Mouse (Mus musculus) stomach, embryonic 16.5 days (tissue): ENCODE data around the gene Spsb4. TPM values are rescaled to one million over a fixed set of nuclear protein-coding genes. Genes with fewer than 3 reads are reported as not detected.

Source experiments
- ATAC-seq: fragments of 200-750 bp; cut with Nextera tagmentation; 2 replicates; pipeline ENCODE4 v1.8.0; 2017; ENCODE audit warnings: moderate number of reproducible peaks, moderate TSS enrichment; ENCODE audit not compliant: insufficient read depth, low FRiP score
- H3K27ac ChIP-seq: fragments of 300-500 bp; sonication (generic); 2 replicates; pipeline ENCODE4 v1.5.1; 2014; ENCODE audit warnings: low read length
- H3K27me3 ChIP-seq: fragments of 300-500 bp; sonication (generic); 2 replicates; pipeline ENCODE4 v1.6.1; 2014; ENCODE audit warnings: low read length, control low read depth, mixed read lengths; ENCODE audit not compliant: control insufficient read depth, insufficient read depth
- H3K36me3 ChIP-seq: fragments of 300-500 bp; sonication (generic); 2 replicates; pipeline ENCODE4 v1.6.1; 2014; ENCODE audit warnings: low read length; ENCODE audit not compliant: control insufficient read depth, insufficient read depth
- H3K4me1 ChIP-seq: fragments of 300-500 bp; sonication (generic); 2 replicates; pipeline ENCODE4 v1.6.1; 2014; ENCODE audit warnings: low read length, control low read depth, mixed read lengths; ENCODE audit not compliant: control insufficient read depth, insufficient read depth
- H3K4me2 ChIP-seq: fragments of 300-500 bp; sonication (generic); 2 replicates; pipeline ENCODE4 v1.6.1; 2014; ENCODE audit warnings: low read depth, low read length, mixed read lengths
- H3K4me3 ChIP-seq: fragments of 300-500 bp; sonication (generic); replicated peaks from 2 replicates; pipeline ENCODE4 v1.5.1; 2014; ENCODE audit warnings: mild to moderate bottlenecking, low read length
- H3K9ac ChIP-seq: fragments of 300-500 bp; sonication (generic); 2 replicates; pipeline ENCODE4 v1.6.1; 2014; ENCODE audit warnings: low read length
- H3K9me3 ChIP-seq: fragments of 300-500 bp; sonication (generic); replicated peaks from 2 replicates; pipeline ENCODE4 v1.6.1; 2016; ENCODE audit warnings: low read length, control low read depth; ENCODE audit not compliant: control insufficient read depth
- WGBS: fragments of 180-500 bp; shearing (Covaris S2); extraction: QIAGEN DNeasy Blood & Tissue Kit; methylation state at CpG from one replicate; pipeline ENCODE4 v1.1.7; 2014; 5-methylcytosine and 5-hydroxymethylcytosine counted together
- polyA plus RNA-seq: library from polyadenylated mRNA; unstranded; fragments of >200 nt; fragmentation: Nextera tagmentation; extraction: Ambion mirVana; gene quantifications from 2 replicates; pipeline ENCODE4 v1.2.1, GENCODE M21; 2015

Spsb4 gene
- polyA plus RNA-seq, 1 experiment from 2014 or later: 14.2 TPM

DNA sequence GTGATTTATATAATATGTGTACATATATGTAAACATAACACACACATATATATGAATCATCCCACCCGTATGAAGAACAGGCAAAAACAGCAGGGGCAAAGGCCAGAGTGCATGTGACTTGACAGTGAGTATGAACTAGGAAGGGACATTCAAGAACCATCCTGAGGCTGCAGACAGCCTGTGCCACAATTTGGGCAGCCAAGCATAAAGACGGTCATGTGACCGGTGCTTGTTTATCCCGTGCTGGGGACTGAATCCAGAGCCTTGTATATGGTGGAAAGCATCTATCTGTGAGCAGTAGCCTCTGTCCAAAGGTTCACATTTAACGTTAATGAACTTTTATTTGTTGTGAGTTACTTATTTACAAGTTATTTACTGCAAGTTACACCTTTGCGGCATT is 103.8 kb downstream of the Spsb4 start:
- Histone ChIP-seq H3K9ac (no peak overlapping the region), H3K36me3 (no peaks in the 10 kb centered on the region), H3K4me3 (no peak overlapping the region), H3K4me2 (no peak overlapping the region), H3K27ac (no peak overlapping the region), H3K9me3 (no peaks in the 10 kb centered on the region; the same call in 1 of the 2 replicates), H3K27me3 (no peaks in the 10 kb centered on the region), H3K4me1 (no peaks in the 10 kb centered on the region)
- ATAC-seq: no peak
- WGBS: 82% methylated on average over 6 of the region's 6 CpGs

DNA sequence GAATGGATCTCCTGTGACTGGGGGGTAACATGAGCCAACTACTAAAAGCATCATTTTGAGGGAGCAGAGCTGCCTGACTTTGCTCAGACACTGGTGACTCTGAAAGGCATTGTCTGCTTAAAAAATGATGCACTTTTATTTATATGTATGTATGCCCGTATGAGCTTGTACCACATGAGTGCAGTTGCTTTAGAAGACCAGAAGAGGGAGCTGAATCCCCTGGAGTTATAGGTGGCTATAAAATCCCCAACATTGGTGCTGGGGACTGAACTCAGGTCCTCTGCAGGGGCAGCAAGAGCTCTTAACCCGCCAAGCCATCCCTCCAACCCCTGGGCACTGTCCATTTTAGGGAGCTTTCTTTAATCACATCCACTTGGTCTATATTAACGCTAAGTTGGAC is 104.6 kb downstream of the Spsb4 start:
- no peak overlapping the region for H3K4me2 ChIP-seq
- H3K4me3 ChIP-seq: no peak overlapping the region
- ATAC-seq: no peak
- no peaks in the 10 kb centered on the region for H3K4me1 ChIP-seq
- WGBS: 86% methylated on average over 3 of the region's 3 CpGs
- no peaks in the 10 kb centered on the region for H3K36me3 ChIP-seq
- H3K9ac ChIP-seq: no peak overlapping the region
- no peak overlapping the region for H3K27ac ChIP-seq
- H3K27me3 ChIP-seq: no peaks in the 10 kb centered on the region
- no peaks in the 10 kb centered on the region for H3K9me3 ChIP-seq

DNA sequence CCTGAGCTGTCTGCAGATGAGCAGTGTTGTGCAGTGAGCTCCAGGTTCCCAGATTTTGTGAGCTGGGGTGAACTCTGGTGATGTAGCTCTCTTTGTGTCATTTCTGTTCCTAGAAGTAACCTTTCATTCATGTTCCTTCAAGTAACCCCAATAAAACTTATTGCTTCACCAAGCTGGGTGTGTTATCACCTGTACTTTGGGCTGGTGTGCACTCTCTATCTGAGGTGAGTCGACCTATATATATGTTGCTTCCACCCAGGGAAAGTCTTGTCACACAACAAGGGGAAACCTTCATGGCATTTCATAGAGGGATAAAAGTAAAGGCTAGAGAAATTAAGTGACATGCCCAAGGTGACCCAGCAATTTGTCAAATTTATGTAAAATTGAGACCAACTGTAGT is 109.1 kb downstream of the Spsb4 start:
- H3K4me1 ChIP-seq: no peaks in the 10 kb centered on the region
- H3K9me3 ChIP-seq: no peaks in the 10 kb centered on the region
- no peaks in the 10 kb centered on the region for H3K27me3 ChIP-seq
- H3K4me2 ChIP-seq: no peak overlapping the region
- no peak overlapping the region for H3K4me3 ChIP-seq
- no peak overlapping the region for H3K9ac ChIP-seq
- WGBS: 86% methylated on average over 1 of the region's 1 CpGs
- ATAC-seq: no peak
- H3K27ac ChIP-seq: no peak overlapping the region
- H3K36me3 ChIP-seq: no peaks in the 10 kb centered on the region

DNA sequence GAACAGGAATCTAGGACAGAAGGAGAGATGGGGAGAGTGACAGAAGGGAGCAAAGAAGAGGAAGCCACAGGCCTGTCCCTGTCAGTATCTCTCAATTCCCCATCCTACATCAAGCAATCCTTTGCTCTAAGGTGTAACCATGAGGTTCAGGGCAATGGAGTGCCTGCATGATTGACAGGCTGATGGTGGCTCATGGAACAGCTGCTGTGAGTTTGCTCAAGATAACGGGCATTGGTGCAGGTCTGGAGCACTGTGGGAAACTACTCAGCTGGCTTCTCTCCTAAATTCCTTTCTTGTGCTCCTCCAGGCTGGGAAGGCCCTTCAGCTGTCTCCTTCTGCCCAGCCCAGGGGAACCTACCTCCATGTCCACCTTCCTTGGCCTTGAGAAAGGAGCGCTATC is 109.9 kb downstream of the Spsb4 start:
- Histone ChIP-seq H3K36me3 (no peaks in the 10 kb centered on the region), H3K4me3 (no peak overlapping the region), H3K27ac (no peak overlapping the region), H3K9ac (no peak overlapping the region), H3K27me3 (no peaks in the 10 kb centered on the region), H3K9me3 (no peaks in the 10 kb centered on the region), H3K4me2 (no peak overlapping the region), H3K4me1 (no peaks in the 10 kb centered on the region)
- WGBS: 68% methylated on average over 2 of the region's 2 CpGs
- ATAC-seq: 0 out of 2 replicates have a peak, but pooled peaks have one; percentile 13

DNA sequence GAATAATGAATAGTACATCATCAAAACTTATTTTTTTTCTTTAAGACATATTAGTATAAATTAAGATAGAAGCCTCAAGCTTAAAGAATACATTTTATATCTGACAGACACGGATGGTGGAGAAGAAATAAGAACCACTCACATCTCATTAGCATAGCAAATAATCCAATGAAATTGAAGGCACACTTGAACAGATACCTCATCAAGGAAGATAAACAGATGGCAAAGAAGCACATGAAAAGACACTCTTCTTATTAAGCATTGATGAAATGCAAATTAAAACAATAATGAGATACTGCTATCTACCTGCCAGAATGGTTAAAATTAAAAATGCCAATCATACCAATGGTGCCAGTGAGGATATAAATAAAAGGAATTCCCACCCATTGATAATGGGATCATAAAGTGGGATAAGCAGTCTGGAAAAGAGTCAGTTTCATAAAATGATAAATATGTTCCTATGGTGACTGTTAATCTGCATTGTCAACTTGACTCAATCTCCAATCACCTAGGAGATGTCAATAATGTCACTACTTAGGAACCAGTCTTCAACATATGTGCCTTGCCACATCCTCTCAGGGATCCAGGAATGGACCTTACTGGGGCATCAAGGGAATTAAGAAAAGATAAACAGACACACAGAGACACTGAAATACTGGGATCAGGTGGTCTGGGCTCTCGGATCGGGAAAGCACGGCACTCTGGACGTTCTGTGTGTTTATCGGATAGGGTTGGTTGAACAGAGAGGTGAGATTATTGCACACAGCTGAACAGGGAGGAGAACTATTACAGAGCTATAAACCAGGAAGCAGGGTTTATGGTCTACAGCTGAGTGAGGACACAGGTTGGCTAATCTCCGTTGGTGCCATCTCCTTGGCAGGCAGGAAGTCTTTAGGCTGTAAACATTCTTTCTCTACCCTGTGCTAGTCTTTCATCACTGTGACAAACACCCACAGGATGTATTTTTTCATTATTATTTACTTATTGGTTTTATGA is 114.0 kb downstream of the Spsb4 start:
- 62% methylated on average over 7 of the region's 7 CpGs for WGBS
- H3K4me3 ChIP-seq: no peak overlapping the region
- ATAC-seq: no peak
- no peaks in the 10 kb centered on the region for H3K4me1 ChIP-seq
- H3K27ac ChIP-seq: no peak overlapping the region
- no peaks in the 10 kb centered on the region for H3K27me3 ChIP-seq
- H3K9me3 ChIP-seq: no peaks in the 10 kb centered on the region
- no peak overlapping the region for H3K9ac ChIP-seq
- no peaks in the 10 kb centered on the region for H3K36me3 ChIP-seq
- no peak overlapping the region for H3K4me2 ChIP-seq

- 76% methylated on average over 5 of the region's 5 CpGs for WGBS
- no peak overlapping the region for H3K4me3 ChIP-seq
- no peak overlapping the region for H3K9ac ChIP-seq
- H3K4me1 ChIP-seq: no peaks in the 10 kb centered on the region
- no peak overlapping the region for H3K27ac ChIP-seq
- no peaks in the 10 kb centered on the region for H3K36me3 ChIP-seq
- no peaks in the 10 kb centered on the region for H3K27me3 ChIP-seq
- no peak for ATAC-seq
- H3K4me2 ChIP-seq: no peak overlapping the region
- no peaks in the 10 kb centered on the region for H3K9me3 ChIP-seq
Measured at GRCm38 (mm10) chr9:96899717-96900116, 118.9 kb downstream of the Spsb4 start.

GRCm38 (mm10) chr9:96899004-96899403 is 119.6 kb downstream of the Spsb4 start:
- H3K27me3 ChIP-seq: no peaks in the 10 kb centered on the region
- H3K9ac ChIP-seq: no peak overlapping the region
- ATAC-seq: no peak
- no peak overlapping the region for H3K4me3 ChIP-seq
- H3K4me1 ChIP-seq: no peaks in the 10 kb centered on the region
- H3K27ac ChIP-seq: no peak overlapping the region
- H3K9me3 ChIP-seq: no peaks in the 10 kb centered on the region
- no peaks in the 10 kb centered on the region for H3K36me3 ChIP-seq
- H3K4me2 ChIP-seq: no peak overlapping the region

DNA sequence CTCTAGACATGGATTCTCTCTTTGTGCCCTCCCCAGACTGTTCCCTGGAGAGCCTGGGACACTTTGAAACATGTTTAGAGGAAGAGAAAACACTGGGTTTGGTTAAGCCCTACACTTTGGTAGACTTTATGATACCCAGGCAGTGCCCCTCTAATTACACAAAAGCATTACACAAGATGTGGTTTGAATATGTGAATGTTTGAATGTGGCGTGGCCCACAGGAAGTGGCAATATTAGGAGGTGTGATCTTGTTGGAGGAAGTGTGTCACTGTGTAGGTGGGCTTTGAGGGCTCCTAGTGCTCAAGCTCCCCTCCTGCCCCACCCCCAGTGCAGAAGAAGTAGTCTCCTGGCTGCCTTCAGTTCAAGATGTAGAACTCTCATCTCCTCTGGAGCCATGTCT is 122.0 kb downstream of the Spsb4 start:
- H3K27ac ChIP-seq: no peak overlapping the region
- no peaks in the 10 kb centered on the region for H3K4me1 ChIP-seq
- no peak overlapping the region for H3K4me3 ChIP-seq
- no peak overlapping the region for H3K9ac ChIP-seq
- 89% methylated on average over 1 of the region's 1 CpGs for WGBS
- H3K9me3 ChIP-seq: no peaks in the 10 kb centered on the region
- no peaks in the 10 kb centered on the region for H3K27me3 ChIP-seq
- H3K36me3 ChIP-seq: no peaks in the 10 kb centered on the region
- ATAC-seq: no peak
- no peak overlapping the region for H3K4me2 ChIP-seq

- ATAC-seq: no peak
- Histone ChIP-seq H3K36me3 (no peaks in the 10 kb centered on the region), H3K9ac (no peak overlapping the region), H3K27ac (no peak overlapping the region), H3K27me3 (no peaks in the 10 kb centered on the region), H3K4me1 (peaks cover 5% of the 10 kb centered on the region; the same call in 1 of the 2 replicates), H3K4me2 (no peak overlapping the region), H3K9me3 (no peaks in the 10 kb centered on the region), H3K4me3 (no peak overlapping the region)
- WGBS: 46% methylated on average over 5 of the region's 5 CpGs
Measured at GRCm38 (mm10) chr9:96893582-96893981, 125.1 kb downstream of the Spsb4 start.
